7 mouse cellular contexts compared by ENCODE assay signal in the genomic region with DNA sequence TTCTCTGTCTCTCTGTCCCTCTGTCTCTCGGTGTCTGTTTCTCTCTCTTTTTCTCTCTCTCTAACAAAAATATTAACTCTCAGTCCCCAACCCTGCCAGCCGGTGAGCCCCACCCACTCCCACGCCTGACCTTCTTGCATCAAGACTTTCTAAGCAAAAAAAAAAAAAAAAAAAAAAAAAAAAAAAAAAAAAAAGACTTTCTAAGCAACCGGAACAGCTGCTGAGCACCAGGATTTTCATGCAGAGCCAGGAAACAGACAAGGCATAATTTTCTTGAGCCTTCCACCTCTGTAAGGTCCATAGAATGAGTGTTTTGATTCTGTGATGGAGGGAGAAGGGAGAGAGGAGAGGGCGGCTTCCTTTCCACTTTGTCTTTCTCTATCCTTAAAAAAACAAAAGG.
DNase-seq lines count a peak whose midpoint lies in the region; ATAC-seq and TF ChIP-seq lines count a peak whose summit lies in the region.

No protein-coding gene starts in this region.

- no peak for DNase-seq in kidney, adult 18-20 months
- no peak for DNase-seq in MEL (ENCODE audit: low read depth, low spot score)
- DNase-seq in brain, adult 2 months (ENCODE audit: low read depth, low spot score): peak; percentile 29
- DNase-seq in frontal cortex, postnatal 10 days (ENCODE audit: low spot score in 2 of 2): no peak

- ATAC-seq in kidney, embryonic 16.5 days (ENCODE audit: low FRiP score, low TSS enrichment): peak; percentile 39; the same call in 1 of the 2 replicates
- ATAC-seq in limb, embryonic 13.5 days (ENCODE audit: low FRiP score, low read depth): no peak
- no peak for ATAC-seq in megakaryocyte progenitor cell, adult 5-6 weeks (replicated peaks; ENCODE audit: poor library complexity)

- no peaks in the 10 kb centered on the region for H3K9me3 ChIP-seq in kidney, embryonic 16.5 days (ENCODE audit: low read length)
- no peaks in the 10 kb centered on the region for H3K9me3 ChIP-seq in MEL (replicated peaks; ENCODE audit: insufficient read depth, low read length)
- no peaks in the 10 kb centered on the region for H3K9me3 ChIP-seq in limb, embryonic 13.5 days

- no peaks in the 10 kb centered on the region for H3K27me3 ChIP-seq in kidney, embryonic 16.5 days (ENCODE audit: insufficient read depth, low read length)
- no peaks in the 10 kb centered on the region for H3K27me3 ChIP-seq in MEL (ENCODE audit: control insufficient read depth in 1 of 2, insufficient read depth in 2 of 2, low read length in 2 of 2)
- H3K27me3 ChIP-seq in limb, embryonic 13.5 days: no peaks in the 10 kb centered on the region

- H3K4me2 ChIP-seq in kidney, embryonic 16.5 days (replicated peaks; ENCODE audit: low read depth, low read length): no peak overlapping the region
- no peak overlapping the region for H3K4me2 ChIP-seq in limb, embryonic 13.5 days (replicated peaks)

- H3K36me3 ChIP-seq in kidney, embryonic 16.5 days (ENCODE audit: insufficient read depth, low read length): no peaks in the 10 kb centered on the region
- H3K36me3 ChIP-seq in MEL (ENCODE audit: control insufficient read depth in 1 of 2, insufficient read depth in 2 of 2, low read length in 2 of 2): no peaks in the 10 kb centered on the region
- no peaks in the 10 kb centered on the region for H3K36me3 ChIP-seq in limb, embryonic 13.5 days

- no peak overlapping the region for H3K4me3 ChIP-seq in kidney, embryonic 16.5 days (ENCODE audit: low read length)
- no peak overlapping the region for H3K4me3 ChIP-seq in MEL (ENCODE audit: control insufficient read depth in 1 of 2, insufficient read depth in 1 of 2, low read depth in 2 of 2, low read length in 2 of 2)
- no peak overlapping the region for H3K4me3 ChIP-seq in limb, embryonic 13.5 days

- no peak for TF ChIP-seq CTCF in MEL (IDR thresholded peaks at IDR 0.05 in 2 of 3, conservative IDR thresholded peaks at IDR 0.05 in 1 of 3; ENCODE audit: control insufficient read depth in 1 of 3, insufficient read depth in 1 of 3, low read depth in 2 of 3, low read length in 3 of 3, poor library complexity in 1 of 3, severe bottlenecking in 1 of 3)

- H3K27ac ChIP-seq in kidney, embryonic 16.5 days (ENCODE audit: low read length): peak overlapping the region; percentile 27; the same call in 1 of the 2 replicates
- H3K27ac ChIP-seq in MEL (ENCODE audit: control insufficient read depth, low read depth, low read length): no peak overlapping the region
- H3K27ac ChIP-seq in limb, embryonic 13.5 days: peak overlapping the region; percentile 48; the same call in 1 of the 2 replicates

- H3K9ac ChIP-seq in kidney, embryonic 16.5 days (replicated peaks; ENCODE audit: low read length): no peak overlapping the region
- no peak overlapping the region for H3K9ac ChIP-seq in MEL (ENCODE audit: control insufficient read depth, low read depth, low read length, poor library complexity, severe bottlenecking)
- H3K9ac ChIP-seq in limb, embryonic 13.5 days: no peak overlapping the region

- no peaks in the 10 kb centered on the region for H3K79me2 ChIP-seq in MEL (ENCODE audit: control insufficient read depth, insufficient read depth, low read length, poor library complexity)

- TF ChIP-seq POLR2A in MEL (IDR thresholded peaks at IDR 0.05; ENCODE audit: control insufficient read depth in 1 of 2, insufficient read depth in 1 of 2, low read depth in 1 of 2, low read length in 2 of 2, poor library complexity in 1 of 2): no peak

- 10% methylated on average over 5 of the region's 5 CpGs for WGBS in kidney, embryonic 16.5 days
- WGBS in limb, embryonic 13.5 days: 49% methylated on average over 5 of the region's 5 CpGs

- peaks cover 29% of the 10 kb centered on the region for H3K4me1 ChIP-seq in kidney, embryonic 16.5 days (ENCODE audit: insufficient read depth, low read length)
- H3K4me1 ChIP-seq in MEL (ENCODE audit: control insufficient read depth in 1 of 2, insufficient read depth in 2 of 2, low read length in 2 of 2): no peaks in the 10 kb centered on the region
- peaks cover 57% of the 10 kb centered on the region for H3K4me1 ChIP-seq in limb, embryonic 13.5 days

- TF ChIP-seq RAD21 in MEL (IDR thresholded peaks at IDR 0.05; ENCODE audit: low read depth, low read length): no peak

- TF ChIP-seq EP300 in MEL (IDR thresholded peaks at IDR 0.05; ENCODE audit: low read depth in 1 of 2, low read length in 2 of 2): no peak

TF ChIP-seq in MEL, 35 proteins besides CTCF, POLR2A, EP300 and RAD21:
- no peak for TF ChIP-seq UBTF (IDR thresholded peaks at IDR 0.05; ENCODE audit: borderline replicate concordance, insufficient read depth, low read depth, low read length)
- TF ChIP-seq ZNF384 (IDR thresholded peaks at IDR 0.05; ENCODE audit: low read depth, low read length): peak; percentile 30; the same call in 1 of the 2 replicates
